Mouse (Mus musculus) neural tube, embryonic 15.5 days (tissue): ENCODE data around the gene Mitf. TPM values are rescaled to one million over a fixed set of nuclear protein-coding genes. Genes with fewer than 3 reads are reported as not detected.
A peak's percentile ranks its signal among the peaks of the same experiment; 100 is the strongest.

Experiments used
- ATAC-seq: fragments of 200-750 bp; cut with Nextera tagmentation; 2 replicates; pipeline ENCODE4 v1.8.0; 2017; ENCODE audit warnings: mild to moderate bottlenecking, moderate TSS enrichment, moderate library complexity; ENCODE audit not compliant: low FRiP score
- H3K27ac ChIP-seq: fragments of 300-500 bp; sonication (generic); replicated peaks from 2 replicates; pipeline ENCODE4 v1.5.1; 2015; ENCODE audit warnings: mild to moderate bottlenecking, inconsistent platforms
- H3K27me3 ChIP-seq: fragments of 300-500 bp; sonication (generic); replicated peaks from 2 replicates; pipeline ENCODE4 v1.6.1; 2015; ENCODE audit warnings: inconsistent platforms
- H3K36me3 ChIP-seq: fragments of 300-500 bp; sonication (generic); 2 replicates; pipeline ENCODE4 v1.6.1; 2015; ENCODE audit warnings: inconsistent platforms
- H3K4me1 ChIP-seq: fragments of 300-500 bp; sonication (generic); 2 replicates; pipeline ENCODE4 v1.6.1; 2015; ENCODE audit warnings: inconsistent platforms
- H3K4me2 ChIP-seq: fragments of 300-500 bp; sonication (generic); 2 replicates; pipeline ENCODE4 v1.6.1; 2015; ENCODE audit warnings: inconsistent platforms, mild to moderate bottlenecking, moderate library complexity
- H3K4me3 ChIP-seq: fragments of 300-500 bp; sonication (generic); replicated peaks from 2 replicates; pipeline ENCODE4 v1.5.1; 2015; ENCODE audit warnings: mild to moderate bottlenecking, inconsistent platforms
- H3K9ac ChIP-seq: fragments of 300-500 bp; sonication (generic); replicated peaks from 2 replicates; pipeline ENCODE4 v1.6.1; 2015; ENCODE audit warnings: mild to moderate bottlenecking, inconsistent platforms
- H3K9me3 ChIP-seq: fragments of 300-500 bp; sonication (generic); replicated peaks from 2 replicates; pipeline ENCODE4 v1.6.1; 2016; ENCODE audit warnings: inconsistent platforms
- WGBS: fragments of 180-500 bp; shearing (Covaris S2); methylation state at CpG from one replicate; pipeline ENCODE4 v1.1.7; 2015; ENCODE audit warnings: mixed read lengths; 5-methylcytosine and 5-hydroxymethylcytosine counted together
- polyA plus RNA-seq: library from polyadenylated mRNA; unstranded; fragments of >200 nt; fragmentation: Nextera tagmentation; extraction: Ambion mirVana; gene quantifications from 2 replicates; pipeline ENCODE4 v1.2.1, GENCODE M21; 2015

Mitf gene
- polyA plus RNA-seq, 1 experiment from 2014 or later = 1.1 TPM

DNA sequence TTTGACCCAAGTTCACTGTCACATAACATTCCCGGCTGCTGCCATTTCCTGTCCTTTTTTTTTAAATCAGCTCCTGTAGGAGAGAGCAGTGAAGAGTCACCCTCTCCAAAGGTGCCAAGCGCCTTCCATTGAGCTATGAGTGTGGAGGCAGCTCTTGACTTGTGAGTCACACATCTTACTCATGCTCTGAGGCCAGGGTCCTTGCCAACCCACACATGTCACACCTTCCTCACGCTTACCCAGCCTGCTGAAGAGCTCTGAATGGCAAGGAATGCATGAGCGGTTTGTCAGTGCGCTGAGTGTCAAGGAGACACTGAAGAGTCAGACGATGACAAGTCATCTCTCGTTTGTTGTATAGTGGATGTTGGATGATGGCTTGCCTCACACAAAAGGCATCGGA, 146.0 kb downstream of the Mitf start:
- Histone ChIP-seq H3K9me3 (no peaks in the 10 kb centered on the region), H3K27ac (no peak overlapping the region), H3K36me3 (no peaks in the 10 kb centered on the region), H3K9ac (no peak overlapping the region), H3K4me3 (no peak overlapping the region), H3K4me1 (no peaks in the 10 kb centered on the region), H3K27me3 (no peaks in the 10 kb centered on the region), H3K4me2 (no peak overlapping the region)
- 87% methylated on average over 8 of the region's 8 CpGs for WGBS
- no peak for ATAC-seq

GRCm38 (mm10) chr6:97956121-97956520, 149.3 kb downstream of the Mitf start:
- 88% methylated on average over 6 of the region's 6 CpGs for WGBS
- Histone ChIP-seq H3K9ac (no peak overlapping the region), H3K4me1 (no peaks in the 10 kb centered on the region), H3K9me3 (no peaks in the 10 kb centered on the region), H3K4me2 (no peak overlapping the region), H3K27ac (no peak overlapping the region), H3K36me3 (no peaks in the 10 kb centered on the region), H3K27me3 (no peaks in the 10 kb centered on the region), H3K4me3 (no peak overlapping the region)
- no peak for ATAC-seq

- H3K4me1 ChIP-seq = no peaks in the 10 kb centered on the region
- no peak overlapping the region for H3K9ac ChIP-seq
- ATAC-seq = no peak
- H3K36me3 ChIP-seq = no peaks in the 10 kb centered on the region
- no peaks in the 10 kb centered on the region for H3K27me3 ChIP-seq
- WGBS = 91% methylated on average over 10 of the region's 10 CpGs
- H3K9me3 ChIP-seq = no peaks in the 10 kb centered on the region
- H3K27ac ChIP-seq = no peak overlapping the region
- no peak overlapping the region for H3K4me3 ChIP-seq
- H3K4me2 ChIP-seq = no peak overlapping the region
These were observed 149.8 kb downstream of the Mitf start for GRCm38 (mm10) chr6:97956636-97957035.

DNA sequence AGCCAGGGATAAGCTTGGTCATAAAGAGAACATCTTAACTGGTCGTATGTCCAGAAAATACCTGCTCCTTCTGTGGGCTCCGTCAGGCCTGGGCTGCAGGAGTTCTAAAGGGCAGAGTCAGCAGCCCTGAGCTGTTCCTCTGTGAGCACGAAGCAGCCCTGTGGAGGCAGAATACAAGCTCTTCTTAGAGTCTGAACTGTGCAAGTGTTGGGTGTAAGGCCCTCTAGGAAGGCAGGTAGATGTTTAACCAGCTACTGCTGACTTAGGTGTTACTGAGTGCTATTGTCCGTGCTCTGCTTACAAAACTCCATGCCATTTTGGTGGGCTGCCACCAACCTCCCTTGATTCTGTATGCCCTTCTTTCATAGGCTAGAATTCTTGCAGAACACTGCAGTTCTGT, 151.4 kb downstream of the Mitf start:
- Histone ChIP-seq H3K4me2 (no peak overlapping the region), H3K27me3 (no peaks in the 10 kb centered on the region), H3K27ac (no peak overlapping the region), H3K9me3 (no peaks in the 10 kb centered on the region), H3K9ac (no peak overlapping the region), H3K36me3 (no peaks in the 10 kb centered on the region), H3K4me1 (no peaks in the 10 kb centered on the region), H3K4me3 (no peak overlapping the region)
- no peak for ATAC-seq
- whole genome bisulfite sequencing = 80% methylated on average over 4 of the region's 4 CpGs

- Histone ChIP-seq H3K9ac (no peak overlapping the region), H3K9me3 (no peaks in the 10 kb centered on the region)
- 23% methylated on average over 2 of the region's 2 CpGs for WGBS
These were observed 154.9 kb downstream of the Mitf start for GRCm38 (mm10) chr6:97961776-97962175.

GRCm38 (mm10) chr6:97962311-97962710, 155.5 kb downstream of the Mitf start:
- no peak for ATAC-seq
- no peaks in the 10 kb centered on the region for H3K36me3 ChIP-seq
- H3K4me3 ChIP-seq = no peak overlapping the region
- no peak overlapping the region for H3K27ac ChIP-seq
- no peak overlapping the region for H3K9ac ChIP-seq
- H3K9me3 ChIP-seq = no peaks in the 10 kb centered on the region
- H3K27me3 ChIP-seq = no peaks in the 10 kb centered on the region
- no peaks in the 10 kb centered on the region for H3K4me1 ChIP-seq
- H3K4me2 ChIP-seq = no peak overlapping the region
- WGBS = 95% methylated on average over 1 of the region's 1 CpGs

More at GRCm38 (mm10) chr6:97961776-97962175, 154.9 kb downstream of the Mitf start:
- no peak overlapping the region for H3K27ac ChIP-seq
- no peak overlapping the region for H3K4me3 ChIP-seq
- H3K27me3 ChIP-seq = no peaks in the 10 kb centered on the region
- no peak overlapping the region for H3K4me2 ChIP-seq
- H3K36me3 ChIP-seq = no peaks in the 10 kb centered on the region
- ATAC-seq = no peak
- no peaks in the 10 kb centered on the region for H3K4me1 ChIP-seq

- H3K27me3 ChIP-seq = no peaks in the 10 kb centered on the region
- WGBS = 71% methylated on average over 3 of the region's 3 CpGs
- H3K4me2 ChIP-seq = no peak overlapping the region
- no peaks in the 10 kb centered on the region for H3K9me3 ChIP-seq
- ATAC-seq = no peak
- H3K4me3 ChIP-seq = no peak overlapping the region
- no peak overlapping the region for H3K27ac ChIP-seq
- H3K36me3 ChIP-seq = no peaks in the 10 kb centered on the region
- no peaks in the 10 kb centered on the region for H3K4me1 ChIP-seq
- H3K9ac ChIP-seq = no peak overlapping the region
These were observed 157.9 kb downstream of the Mitf start for GRCm38 (mm10) chr6:97964750-97965149.

- ATAC-seq = no peak
- H3K27ac ChIP-seq = no peak overlapping the region
These were observed 174.8 kb downstream of the Mitf start for GRCm38 (mm10) chr6:97981668-97982067.

DNA sequence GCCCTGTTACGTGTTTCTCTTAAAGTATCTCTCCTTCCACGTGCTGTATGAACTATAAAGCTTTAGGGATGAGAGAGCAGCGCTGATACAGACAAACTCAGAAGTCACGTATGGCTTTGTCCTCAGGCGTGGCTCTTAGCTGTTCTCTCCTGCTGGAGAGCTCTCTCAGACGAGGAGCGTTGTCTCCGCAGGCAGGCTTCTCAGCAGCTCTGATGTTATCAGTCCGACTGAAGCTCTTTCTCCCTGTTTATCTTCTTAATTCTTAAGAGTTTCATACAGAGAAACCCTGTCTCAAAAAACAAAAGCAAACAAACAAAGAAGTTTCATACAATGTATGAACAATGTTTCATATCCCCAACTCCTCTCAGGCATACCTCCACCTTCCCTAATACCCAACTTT, 178.8 kb downstream of the Mitf start:
- H3K9me3 ChIP-seq = no peaks in the 10 kb centered on the region
- H3K4me1 ChIP-seq = no peaks in the 10 kb centered on the region
- H3K9ac ChIP-seq = no peak overlapping the region
- no peak for ATAC-seq
- H3K36me3 ChIP-seq = no peaks in the 10 kb centered on the region
- no peak overlapping the region for H3K4me2 ChIP-seq
- no peak overlapping the region for H3K4me3 ChIP-seq
- WGBS = 83% methylated on average over 9 of the region's 9 CpGs
- H3K27ac ChIP-seq = no peak overlapping the region
- H3K27me3 ChIP-seq = no peaks in the 10 kb centered on the region

More at GRCm38 (mm10) chr6:97981668-97982067, 174.8 kb downstream of the Mitf start:
- WGBS = 42% methylated on average over 9 of the region's 9 CpGs
- H3K9me3 ChIP-seq = no peaks in the 10 kb centered on the region
- no peak overlapping the region for H3K9ac ChIP-seq
- H3K36me3 ChIP-seq = no peaks in the 10 kb centered on the region
- H3K4me2 ChIP-seq = no peak overlapping the region
- H3K4me3 ChIP-seq = no peak overlapping the region
- H3K4me1 ChIP-seq = no peaks in the 10 kb centered on the region
- H3K27me3 ChIP-seq = no peaks in the 10 kb centered on the region

DNA sequence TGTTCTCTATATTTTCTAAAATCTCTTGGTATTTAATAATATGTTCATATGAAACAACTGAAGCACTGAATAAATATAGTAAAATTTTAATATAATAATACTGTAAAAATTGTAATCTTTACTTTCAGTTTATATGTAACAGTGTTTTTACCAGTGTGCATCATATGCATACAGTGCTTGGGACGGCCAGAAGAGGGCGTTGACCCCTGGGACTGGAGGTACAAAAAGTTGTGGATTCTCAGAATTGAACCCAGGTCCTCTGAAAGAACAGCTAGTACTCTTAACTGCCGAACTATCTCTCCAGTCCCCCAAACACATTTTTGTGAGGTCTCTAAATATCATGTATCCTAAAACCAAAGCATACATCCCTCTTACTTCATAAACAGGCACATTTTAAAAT, 179.6 kb downstream of the Mitf start:
- WGBS = 88% methylated on average over 3 of the region's 3 CpGs
- H3K27ac ChIP-seq = no peak overlapping the region
- H3K9me3 ChIP-seq = no peaks in the 10 kb centered on the region
- no peak overlapping the region for H3K9ac ChIP-seq
- no peak overlapping the region for H3K4me3 ChIP-seq
- H3K4me2 ChIP-seq = no peak overlapping the region
- no peaks in the 10 kb centered on the region; the same call in 1 of the 2 replicates for H3K4me1 ChIP-seq
- ATAC-seq = no peak
- no peaks in the 10 kb centered on the region for H3K36me3 ChIP-seq
- no peaks in the 10 kb centered on the region for H3K27me3 ChIP-seq

DNA sequence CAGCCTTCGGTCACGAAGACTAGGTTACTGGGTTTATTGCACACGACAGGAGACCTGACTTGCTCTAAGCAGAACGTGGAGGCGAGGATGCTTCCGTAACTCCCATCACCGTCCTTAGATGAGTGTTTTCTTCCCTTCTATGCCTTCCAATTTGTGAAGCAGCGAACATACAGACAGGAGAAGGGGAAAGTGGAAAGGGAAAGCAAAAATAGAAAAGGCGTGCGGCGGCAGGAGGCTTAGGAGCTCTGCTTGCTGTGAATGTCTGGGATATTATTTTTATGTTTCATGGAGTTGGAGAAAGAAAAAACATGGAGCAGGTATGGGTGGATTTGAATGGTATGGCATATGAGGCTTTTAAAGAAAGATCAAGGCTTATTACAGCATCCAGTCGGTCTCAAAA, 186.7 kb downstream of the Mitf start:
- H3K4me3 ChIP-seq = no peak overlapping the region
- no peak for ATAC-seq
- no peaks in the 10 kb centered on the region for H3K36me3 ChIP-seq
- no peak overlapping the region for H3K9ac ChIP-seq
- no peaks in the 10 kb centered on the region for H3K27me3 ChIP-seq
- no peaks in the 10 kb centered on the region for H3K9me3 ChIP-seq
- 90% methylated on average over 12 of the region's 12 CpGs for WGBS
- H3K27ac ChIP-seq = no peak overlapping the region
- H3K4me2 ChIP-seq = no peak overlapping the region
- peaks cover 13% of the 10 kb centered on the region for H3K4me1 ChIP-seq

DNA sequence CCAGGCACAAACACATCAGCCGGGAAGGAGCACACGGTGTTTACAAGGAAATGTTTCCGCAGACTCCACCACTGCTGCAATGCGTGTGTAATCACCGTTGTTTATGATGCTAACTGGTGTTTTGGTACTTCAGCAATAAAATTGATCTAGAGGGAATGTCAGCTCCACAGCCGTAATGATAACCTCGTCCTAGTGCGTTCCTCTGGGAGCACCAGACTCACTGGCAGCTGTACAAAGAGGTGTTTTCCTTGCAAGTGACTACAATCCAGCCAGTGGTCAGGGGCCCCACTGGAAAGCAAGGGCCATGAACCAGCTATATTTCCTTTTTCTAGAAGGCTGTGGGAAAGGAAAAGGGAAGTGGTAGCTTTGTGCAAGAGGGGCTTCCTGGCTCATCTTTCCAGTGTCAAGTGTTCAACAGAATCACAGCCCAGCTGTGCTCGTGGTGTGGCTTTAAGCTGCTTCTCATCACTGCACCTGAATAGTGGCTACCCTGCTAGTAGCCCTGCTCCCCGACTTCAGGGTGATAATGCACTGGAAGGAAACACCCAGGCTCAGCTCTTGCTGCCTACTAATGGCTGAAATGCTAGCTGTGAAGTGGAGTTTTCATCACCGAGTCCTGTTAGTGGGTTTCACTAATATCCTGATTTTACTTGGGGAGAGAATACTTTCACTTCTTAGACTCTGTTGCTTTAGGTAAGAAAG, 188.9 kb downstream of the Mitf start:
- H3K9ac ChIP-seq = no peak overlapping the region
- H3K36me3 ChIP-seq = no peaks in the 10 kb centered on the region
- ATAC-seq = peak; percentile 59; the same call in 1 of the 2 replicates
- peaks cover 13% of the 10 kb centered on the region for H3K4me1 ChIP-seq
- H3K27ac ChIP-seq = no peak overlapping the region; the same call in 1 of the 2 replicates
- H3K4me3 ChIP-seq = no peak overlapping the region
- H3K4me2 ChIP-seq = peak overlapping the region; percentile 15
- no peaks in the 10 kb centered on the region for H3K27me3 ChIP-seq
- WGBS = 37% methylated on average over 11 of the region's 11 CpGs
- no peaks in the 10 kb centered on the region for H3K9me3 ChIP-seq
